Mouse (Mus musculus): ENCODE measurements around the gene Proser2.
A peak's percentile ranks its signal among the peaks of the same experiment; 100 is the strongest.
"Not testable (repeated sequence)": the region's sequence is repeated elsewhere in the genome, so short reads cannot be mapped to it uniquely, and the experiment has no call there.

Proser2 gene

DNA sequence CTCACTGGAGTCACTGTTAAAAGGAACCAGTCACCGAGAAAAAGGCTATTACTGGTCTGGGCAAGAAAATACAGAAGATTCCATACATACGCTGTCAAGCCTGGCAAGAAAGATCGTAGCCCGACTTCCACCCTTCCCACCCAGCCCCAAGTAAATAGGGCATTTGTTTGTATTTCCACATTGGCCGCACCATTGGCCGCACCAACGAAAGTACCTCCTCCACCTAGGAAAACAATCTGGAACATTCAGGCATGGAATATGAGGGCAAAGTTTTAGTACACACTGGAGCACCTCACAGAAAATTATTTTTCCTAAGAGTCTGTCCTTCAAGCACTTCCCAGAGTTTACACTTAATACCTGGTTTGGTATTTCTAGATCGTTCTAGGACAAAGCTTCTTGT, 1.1 kb downstream of the Proser2 start:
- no peak for DNase-seq (ENCODE audit: low spot score in 2 of 2)

GRCm38 (mm10) chr2:6128136-6128805, 1.7 kb downstream of the Proser2 start:
- DNase-seq (ENCODE audit: low spot score in 2 of 2) = peak in 1 of 2 experiments; percentile 18

- DNase-seq (ENCODE audit: low spot score in 2 of 2) = no peak
Measured at GRCm38 (mm10) chr2:6123046-6123445, 7.0 kb downstream of the Proser2 start.

DNA sequence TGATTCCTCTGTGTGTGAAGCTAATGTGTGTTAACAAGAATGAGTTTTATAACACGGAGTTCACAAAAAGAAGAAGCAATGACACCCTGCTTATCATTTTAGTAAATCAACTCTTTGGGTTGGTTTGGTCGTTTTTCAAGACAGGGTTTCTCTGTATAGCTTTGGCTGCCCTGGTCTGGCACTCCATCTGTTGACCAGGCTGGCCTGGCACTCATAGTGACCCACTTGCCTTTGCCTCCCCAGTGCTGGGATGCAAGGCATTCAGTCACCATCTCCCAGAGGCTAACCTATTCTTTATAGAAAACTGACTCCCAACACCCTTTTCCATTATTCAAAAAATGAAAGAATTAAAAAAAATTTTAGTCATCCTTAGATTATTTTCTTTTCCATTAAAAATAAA, 8.9 kb downstream of the Proser2 start:
- no peak for DNase-seq (ENCODE audit: low spot score in 2 of 2)

DNA sequence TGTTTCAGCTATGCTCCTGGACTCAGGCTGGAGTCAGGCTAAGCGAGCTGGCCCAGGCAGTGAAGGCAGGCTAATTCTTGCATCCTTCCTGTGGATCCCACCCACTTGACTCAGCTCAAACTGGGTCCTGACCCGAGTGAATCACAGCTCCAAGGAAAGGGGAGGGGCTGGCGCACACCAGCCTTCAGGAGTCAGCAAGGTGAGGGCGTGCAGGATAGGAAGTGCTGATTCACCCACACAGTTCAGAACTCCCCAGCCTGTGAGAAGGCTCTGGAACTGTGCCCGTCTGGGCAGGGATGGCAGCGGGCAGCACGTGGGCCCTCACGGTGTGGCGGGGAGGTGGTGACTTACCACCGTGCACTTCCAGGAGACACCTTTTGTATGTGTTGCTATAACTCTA, 11.8 kb downstream of the Proser2 start:
- DNase-seq (ENCODE audit: low spot score in 2 of 2) = peak; percentile 48 to 67

DNA sequence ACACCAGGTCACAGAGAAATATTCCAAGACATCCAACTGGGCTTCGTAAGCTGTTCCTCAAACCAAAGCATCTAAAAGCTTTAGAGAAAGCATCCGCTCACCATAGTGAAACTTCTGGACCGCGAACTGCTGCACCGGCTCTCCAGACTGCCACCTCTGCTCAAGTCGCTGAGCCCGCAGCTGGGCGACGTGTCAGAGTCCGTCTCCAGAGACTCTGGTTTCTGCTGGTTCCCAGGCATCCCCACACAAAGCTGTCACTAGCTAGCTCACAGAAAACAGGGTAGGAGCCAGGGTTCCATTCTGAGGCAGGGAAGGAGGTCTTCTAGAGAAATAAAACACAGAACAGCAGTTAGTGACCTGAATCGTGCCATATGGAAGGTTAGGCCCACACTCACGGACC, 16.2 kb downstream of the Proser2 start:
- DNase-seq (ENCODE audit: low spot score in 2 of 2) = no peak

GRCm38 (mm10) chr2:6112619-6113018, 17.4 kb downstream of the Proser2 start:
- DNase-seq (ENCODE audit: low spot score in 2 of 2) = peak; percentile 20 to 31

DNA sequence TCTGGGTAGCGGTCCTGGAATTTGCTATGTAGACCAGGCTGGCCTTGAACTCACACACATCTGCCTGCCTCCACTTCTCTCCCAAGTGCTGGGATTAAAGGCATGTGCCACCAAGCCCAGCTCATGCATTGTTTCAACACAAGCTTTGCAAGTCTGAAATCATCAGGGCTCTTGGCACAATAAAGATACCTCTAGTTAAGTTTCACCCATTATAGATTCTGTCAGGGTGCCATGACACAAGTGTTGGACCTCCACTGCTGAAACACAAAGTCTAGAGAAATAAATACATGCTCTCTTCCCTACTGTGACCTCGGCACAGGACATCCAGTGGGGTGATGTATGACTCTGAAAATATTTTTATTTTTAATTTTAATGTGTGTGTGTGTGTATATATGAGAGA, 24.6 kb downstream of the Proser2 start:
- DNase-seq (ENCODE audit: low spot score in 2 of 2) = no peak

DNA sequence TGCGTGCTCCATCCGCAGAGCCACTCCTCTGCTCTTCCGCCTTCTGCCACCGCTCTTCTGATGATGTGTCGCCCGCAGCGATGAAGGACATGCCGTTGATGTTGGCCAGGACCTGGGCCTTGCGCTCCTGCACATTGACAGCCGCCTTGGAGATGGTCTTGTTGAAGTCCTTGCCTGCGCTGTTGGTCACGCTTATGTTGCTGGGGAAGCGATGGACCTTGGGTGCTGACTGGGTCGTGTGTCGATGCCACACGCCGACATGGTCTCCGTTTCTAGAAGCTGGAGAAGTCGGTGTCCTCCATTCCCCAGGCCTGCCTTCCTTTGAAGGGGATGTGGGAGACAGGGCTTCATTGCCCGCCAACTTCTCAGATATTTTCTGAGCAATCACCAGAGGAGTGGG, 29.3 kb downstream of the Proser2 start:
- DNase-seq (ENCODE audit: low spot score in 2 of 2) = no peak

DNA sequence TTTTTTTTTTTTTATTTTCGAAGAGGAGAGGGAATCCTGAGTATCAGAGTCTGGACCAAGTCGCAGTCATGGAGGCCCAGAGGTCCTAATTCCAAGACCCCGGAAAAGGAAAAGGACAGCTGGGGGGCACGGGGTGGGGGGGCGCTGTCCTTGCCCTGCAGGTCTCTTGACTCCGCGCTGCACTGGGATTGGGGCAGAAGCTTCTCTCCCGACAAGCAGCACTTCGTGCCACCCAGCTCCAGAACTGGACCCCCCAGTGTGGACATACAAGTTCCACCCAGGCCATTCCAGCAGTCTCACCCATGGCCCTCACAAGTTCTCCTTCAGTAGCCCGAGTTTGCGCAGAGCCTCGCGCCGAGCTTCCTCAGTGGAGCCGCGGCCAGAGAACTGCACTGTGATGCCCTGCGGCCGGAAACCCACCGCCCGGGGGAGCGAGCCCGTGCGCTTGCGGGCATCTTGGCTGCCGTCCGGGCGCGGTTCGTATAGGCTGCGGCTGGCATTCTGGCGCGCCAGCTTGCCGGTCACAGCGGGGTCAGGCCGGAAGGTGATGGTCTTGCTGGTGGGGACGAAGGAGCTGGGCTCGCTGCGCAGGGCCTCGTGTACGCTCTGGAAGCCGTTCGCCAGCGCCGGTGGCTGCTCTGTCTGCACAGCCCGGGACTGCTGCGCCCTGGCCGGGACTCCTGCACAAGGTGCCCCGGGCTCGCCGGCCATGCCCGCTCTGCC, 29.8 kb downstream of the Proser2 start:
- DNase-seq (ENCODE audit: low spot score in 2 of 2) = no peak

DNA sequence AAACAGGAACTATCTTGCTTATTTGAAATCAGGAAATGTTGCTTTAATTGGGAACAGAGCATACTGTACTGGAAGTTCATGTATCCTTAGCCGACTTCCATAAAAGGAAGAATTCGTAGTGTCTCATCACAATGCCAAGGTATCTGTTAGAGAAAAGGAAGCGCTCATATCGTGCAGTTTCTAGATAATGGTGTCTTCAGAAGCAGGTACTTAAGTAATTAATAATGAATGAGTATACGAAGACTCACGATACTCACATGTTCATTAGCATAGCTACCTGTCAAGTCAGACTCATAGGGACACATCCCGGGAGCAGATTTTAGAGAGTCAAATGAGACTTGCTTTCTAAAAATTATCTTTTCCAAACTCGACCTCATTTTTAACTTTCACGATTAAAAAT, 30.6 kb downstream of the Proser2 start:
- DNase-seq (ENCODE audit: low spot score in 2 of 2) = no peak

DNA sequence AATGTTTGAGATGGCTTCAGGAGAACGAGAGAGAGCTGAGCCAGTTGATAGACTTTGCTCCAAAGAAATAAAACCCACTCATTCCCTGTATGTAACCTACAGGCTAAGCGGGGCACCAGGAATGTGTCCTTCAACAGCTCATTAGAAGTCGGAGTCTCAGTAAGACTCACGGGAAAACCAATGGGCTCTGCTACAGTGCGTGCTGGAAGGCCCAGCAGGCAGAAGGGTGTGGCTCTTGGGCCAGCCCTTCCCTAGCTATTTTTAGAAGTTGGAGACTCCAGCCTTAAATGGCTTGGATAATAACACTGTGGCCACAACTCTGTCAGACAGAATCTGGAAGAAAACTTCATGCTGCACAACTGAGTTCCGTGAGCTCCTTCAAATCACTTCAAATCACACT, 31.1 kb downstream of the Proser2 start:
- peak; percentile 65 to 71 for DNase-seq (ENCODE audit: low spot score in 2 of 2)

GRCm38 (mm10) chr2:6097113-6097716, 32.8 kb downstream of the Proser2 start:
- DNase-seq (ENCODE audit: low spot score in 2 of 2) = no peak

DNA sequence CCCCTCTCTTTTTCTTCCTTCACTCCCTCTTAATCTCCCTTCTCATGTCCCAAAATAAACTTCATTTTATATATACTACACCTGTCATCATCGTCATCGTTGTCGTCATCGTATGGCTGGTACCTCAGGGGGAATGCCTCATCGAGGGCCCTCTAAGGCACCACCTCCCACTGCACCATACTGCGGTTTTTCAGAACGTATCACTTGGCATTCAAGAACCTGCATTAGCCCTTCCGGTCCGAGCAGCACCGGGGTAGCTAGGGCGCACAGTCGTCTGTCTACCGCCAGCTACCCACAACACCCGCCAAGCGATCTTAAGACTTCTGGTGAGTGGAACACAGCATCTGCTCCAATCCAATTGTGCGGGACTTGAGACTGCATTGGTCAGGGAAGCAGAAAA, 40.1 kb downstream of the Proser2 start:
- not testable (repeated sequence) for DNase-seq (ENCODE audit: low spot score in 2 of 2)

- no peak for DNase-seq (ENCODE audit: low spot score in 2 of 2)
Measured at GRCm38 (mm10) chr2:6087151-6087550, 42.9 kb downstream of the Proser2 start.

- DNase-seq (ENCODE audit: low spot score in 2 of 2) = no peak
Measured at GRCm38 (mm10) chr2:6085622-6086530, 44.1 kb downstream of the Proser2 start.

DNA sequence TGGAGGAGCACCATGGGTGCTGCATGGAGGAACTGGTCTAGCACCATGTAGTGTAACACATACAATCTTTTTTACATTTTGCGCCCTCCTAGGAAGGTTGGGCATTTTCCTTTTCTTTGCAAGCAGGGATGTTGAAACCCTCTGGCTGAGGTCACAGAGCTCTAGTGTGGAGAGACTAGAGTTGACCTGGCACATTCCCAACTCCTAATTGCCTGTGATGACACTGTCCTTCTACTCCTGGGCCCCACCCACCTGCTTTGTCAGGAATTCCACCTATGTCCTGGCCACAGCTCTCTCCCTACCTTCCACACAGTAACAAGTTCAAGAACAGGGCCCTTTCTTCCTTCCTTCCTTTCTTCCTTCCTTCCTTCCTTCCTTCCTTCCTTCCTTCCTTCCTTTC, 46.3 kb downstream of the Proser2 start:
- no peak for DNase-seq (ENCODE audit: low spot score in 2 of 2)

DNA sequence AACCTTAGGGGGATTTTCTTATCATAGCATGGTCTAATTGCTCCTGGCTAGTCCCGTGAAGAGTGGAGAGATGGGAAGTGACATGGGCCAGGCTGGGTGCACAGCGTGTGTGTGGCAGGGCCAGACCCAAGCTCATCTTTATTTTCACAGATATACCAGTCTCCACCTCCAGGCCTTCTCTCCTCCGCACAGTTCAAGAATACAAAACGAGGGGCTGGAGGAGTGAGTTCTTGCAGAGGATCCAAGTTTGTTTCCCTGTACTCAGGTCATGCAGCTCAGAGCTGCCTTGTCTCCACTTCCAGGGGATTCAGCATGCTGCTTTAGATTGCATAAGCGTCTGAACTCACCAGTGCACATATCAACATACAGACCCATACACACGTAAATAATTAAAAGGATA, 47.4 kb downstream of the Proser2 start:
- no peak for DNase-seq (ENCODE audit: low spot score in 2 of 2)

DNA sequence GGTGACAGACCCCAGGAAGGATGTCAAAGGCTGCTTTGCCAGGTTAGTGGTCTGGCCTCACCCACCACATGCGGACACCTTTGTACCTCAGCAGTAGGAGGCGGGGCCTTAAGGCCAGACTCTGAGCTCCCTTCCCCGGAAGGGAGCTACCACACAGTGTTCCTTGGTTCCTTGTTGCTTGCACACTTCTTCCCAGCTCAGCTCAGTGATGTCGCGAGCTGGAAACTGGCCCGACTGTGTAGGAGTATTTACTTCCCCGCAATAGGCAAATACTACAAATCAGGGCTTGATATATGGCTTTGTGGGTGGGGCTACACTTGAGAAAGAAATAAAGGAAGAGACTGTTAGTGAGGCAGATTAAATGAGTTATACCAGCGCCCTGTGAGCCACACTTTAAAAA, 48.9 kb downstream of the Proser2 start:
- no peak for DNase-seq (ENCODE audit: low spot score in 2 of 2)

GRCm38 (mm10) chr2:6080037-6080436, 50.0 kb downstream of the Proser2 start:
- no peak for DNase-seq (ENCODE audit: low spot score in 2 of 2)

GRCm38 (mm10) chr2:6075530-6075896, 54.5 kb downstream of the Proser2 start:
- DNase-seq (ENCODE audit: low spot score in 2 of 2) = no peak

GRCm38 (mm10) chr2:6074891-6075529, 55.0 kb downstream of the Proser2 start:
- DNase-seq (ENCODE audit: low spot score in 2 of 2) = peak in 1 of 2 experiments; percentile 11
